Mouse (Mus musculus) spleen, postnatal 10 days (tissue): ENCODE measurements around the gene Ptch1.
A peak's percentile ranks its signal among the peaks of the same experiment; 100 is the strongest.

Experiments
- DNase-seq, 2 experiments: peaks; one replicate each; pipeline ENCODE4 v3.0.0; 2021 to 2022; ENCODE audit warnings: low spot score in 2 of 2

Ptch1 gene

DNA sequence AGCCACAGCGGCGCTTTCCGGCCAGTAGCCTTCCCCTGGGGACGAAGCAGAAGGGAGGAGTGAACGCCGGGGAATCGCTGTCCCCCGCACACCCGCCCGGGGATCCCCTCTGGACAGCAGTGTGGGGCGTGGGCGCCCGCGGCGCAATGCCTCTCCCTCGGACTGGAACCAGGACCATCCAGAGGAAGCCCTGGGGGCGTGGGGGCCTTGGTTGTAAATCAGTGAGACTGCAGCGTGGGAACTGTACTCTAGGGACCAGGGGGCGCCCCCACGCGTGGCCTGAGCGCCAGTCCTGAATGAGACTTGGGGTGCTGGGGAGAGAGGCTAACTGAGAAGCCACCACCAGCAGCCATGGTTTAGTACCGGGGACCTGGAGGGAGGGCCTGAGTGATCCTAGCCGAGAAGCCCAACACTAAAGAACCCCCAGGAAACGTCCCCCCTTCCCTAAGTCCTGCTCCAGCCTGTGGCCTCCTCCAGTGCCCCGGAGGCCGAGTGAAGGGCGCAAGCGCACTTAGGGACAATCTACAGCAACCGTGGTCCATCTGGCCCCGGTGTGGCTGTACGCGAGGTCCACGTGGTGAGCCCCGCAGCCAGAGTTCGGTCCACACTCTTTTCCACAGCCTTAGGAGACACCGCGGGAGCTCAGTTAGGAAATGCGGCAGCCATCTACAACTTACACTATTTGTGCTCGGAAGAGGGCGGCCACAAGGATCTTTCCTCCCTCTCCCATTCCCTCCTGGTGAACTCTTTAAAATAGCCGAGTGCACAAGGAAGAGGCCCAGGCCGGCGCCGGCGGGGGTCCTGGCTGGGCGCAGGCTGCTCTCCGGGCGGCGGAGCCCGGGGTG is 9.4 kb downstream of the Ptch1 start:
- peak; percentile 62 to 64 for DNase-seq

DNA sequence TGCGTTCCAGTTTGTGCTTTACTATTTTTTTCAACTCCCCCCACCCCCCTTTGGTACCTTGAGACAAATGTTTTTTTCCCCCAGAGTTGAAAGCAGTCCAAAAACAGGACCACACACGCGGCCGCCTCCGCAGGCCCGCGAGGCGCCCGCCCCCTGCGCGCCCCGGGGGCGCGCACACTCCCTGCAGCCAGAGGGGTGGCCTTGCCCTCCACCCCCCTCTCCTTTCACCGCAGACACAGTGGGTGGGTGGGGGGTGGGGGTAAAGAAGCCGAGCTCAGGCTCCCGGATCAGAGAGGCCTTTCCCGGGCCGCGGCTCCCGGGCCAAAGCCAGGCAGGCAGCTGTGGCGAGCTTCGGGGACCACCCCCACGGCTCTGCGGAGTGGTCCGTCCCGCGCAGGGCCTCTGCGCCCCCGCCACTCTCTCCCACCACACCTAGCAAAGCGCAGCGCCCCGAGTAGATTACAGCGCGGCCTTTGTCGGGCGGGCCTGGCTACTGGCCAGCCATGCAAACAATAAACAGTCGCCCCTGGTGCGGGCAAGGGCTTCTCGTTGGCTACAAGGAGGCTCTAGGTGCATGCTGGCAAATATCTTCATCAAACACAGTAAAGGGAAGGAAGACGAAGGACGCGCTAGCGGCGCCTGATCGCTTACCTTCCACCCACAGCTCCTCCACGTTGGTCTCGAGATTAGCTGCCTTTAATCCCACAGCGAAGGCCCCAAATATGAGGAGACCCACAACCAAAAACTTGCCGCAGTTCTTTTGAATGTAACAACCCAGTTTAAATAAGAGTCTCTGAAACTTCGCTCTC is 10.2 kb downstream of the Ptch1 start:
- DNase-seq: peak; percentile 71 to 74

DNA sequence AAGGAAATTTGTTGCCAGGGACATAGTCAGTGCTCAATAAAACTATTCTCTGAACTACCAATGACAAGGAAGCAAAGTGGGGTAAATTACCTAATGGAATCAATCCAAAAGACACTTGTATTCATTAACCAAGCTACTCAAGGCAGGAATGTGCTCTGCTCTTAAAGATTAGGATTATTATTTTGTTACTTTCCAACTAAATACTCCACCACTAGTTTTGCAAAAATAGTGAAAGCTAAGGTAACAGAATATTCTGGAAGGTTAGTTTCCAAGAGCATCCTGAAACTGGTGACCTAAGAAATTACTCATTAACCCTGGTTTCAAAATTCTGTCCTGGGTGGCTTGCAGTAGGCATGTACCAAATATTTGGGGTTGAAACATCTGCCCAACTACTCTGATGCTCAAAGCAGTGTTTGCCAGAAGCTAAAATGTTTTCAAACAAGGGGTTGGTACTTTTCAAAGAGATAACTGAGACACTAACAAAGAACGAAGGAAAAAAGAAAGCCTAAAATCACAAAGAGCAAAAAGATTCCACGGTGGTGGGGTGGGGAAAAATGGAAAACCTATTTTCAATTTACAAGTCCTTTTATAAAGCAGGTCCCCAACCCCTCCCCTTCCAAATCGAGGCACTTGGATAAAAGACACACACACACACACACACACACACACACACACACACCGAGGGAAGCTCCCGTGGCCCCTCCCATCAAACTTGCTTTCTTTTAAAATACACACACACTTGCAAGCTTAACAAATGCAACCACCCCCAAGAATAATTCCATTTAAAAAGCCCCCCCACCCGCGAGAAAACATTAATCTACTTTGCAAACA is 11.0 kb downstream of the Ptch1 start:
- peak in 1 of 2 experiments; percentile 28 for DNase-seq

DNA sequence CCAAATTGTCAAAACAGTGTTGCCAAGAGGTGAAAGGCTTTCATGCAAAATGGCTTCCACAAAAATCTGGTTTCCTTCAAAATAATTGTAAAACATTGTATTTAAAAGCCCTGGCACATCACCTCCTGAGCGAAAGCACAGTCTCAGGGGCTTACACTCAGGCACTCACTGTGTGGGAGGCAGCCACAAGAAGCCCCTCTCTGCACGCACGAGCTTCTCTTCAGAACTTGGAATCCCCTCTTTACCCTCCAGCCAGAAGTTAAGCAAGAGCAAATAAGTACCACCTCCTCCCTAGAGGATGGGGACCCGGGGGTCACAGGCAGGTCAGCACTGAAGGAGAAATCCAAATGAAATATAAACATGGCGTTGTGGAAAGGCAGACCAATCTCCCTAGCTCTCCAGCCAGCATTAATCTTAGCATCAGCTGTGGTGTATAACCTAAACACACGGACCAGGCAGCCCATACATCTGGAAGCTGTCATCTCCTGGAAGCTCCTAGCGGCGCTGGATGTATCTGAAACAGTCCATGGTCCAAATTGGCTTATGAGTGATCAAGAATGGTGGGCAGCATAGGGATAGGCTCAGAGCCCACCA is 15.0 kb downstream of the Ptch1 start:
- no peak for DNase-seq

DNA sequence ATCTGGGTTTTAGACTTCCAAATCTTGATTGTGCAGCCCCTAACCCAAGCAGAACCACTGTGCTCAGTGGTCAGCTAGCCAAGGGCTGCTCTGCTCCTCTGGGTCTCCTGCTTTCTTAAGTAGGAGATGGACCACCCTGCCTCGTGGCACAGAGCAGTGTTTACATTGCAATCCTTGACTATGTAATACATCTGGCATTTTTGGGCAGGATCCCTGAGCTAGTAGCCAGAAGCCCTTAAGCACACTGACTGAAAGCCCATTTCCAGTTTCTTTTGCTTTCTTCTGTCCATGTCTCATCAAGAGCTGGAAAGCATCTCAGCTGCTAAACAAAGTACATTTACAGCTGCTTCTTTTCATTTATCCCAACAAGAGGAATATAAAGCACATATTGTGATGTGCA is 17.0 kb downstream of the Ptch1 start:
- no peak for DNase-seq

DNA sequence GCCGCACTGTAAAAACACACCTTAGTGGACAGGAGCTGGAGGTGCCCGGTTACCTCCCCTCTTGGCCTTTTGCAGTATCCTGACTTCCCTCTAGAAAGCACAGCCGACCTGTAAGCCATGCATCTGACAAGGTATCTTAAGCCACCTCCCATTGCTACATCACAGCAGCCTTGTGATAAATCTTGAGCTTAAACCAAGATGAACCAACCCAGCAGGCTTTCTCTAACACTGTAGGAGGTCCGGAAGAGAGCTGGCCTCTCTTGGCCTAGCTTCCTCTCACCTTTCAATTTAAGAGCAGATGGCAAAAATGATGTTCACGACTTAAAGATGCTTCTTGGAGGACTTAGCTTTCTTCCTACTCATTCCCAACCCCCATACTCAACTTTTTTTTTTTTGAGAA is 17.5 kb downstream of the Ptch1 start:
- no peak for DNase-seq

DNA sequence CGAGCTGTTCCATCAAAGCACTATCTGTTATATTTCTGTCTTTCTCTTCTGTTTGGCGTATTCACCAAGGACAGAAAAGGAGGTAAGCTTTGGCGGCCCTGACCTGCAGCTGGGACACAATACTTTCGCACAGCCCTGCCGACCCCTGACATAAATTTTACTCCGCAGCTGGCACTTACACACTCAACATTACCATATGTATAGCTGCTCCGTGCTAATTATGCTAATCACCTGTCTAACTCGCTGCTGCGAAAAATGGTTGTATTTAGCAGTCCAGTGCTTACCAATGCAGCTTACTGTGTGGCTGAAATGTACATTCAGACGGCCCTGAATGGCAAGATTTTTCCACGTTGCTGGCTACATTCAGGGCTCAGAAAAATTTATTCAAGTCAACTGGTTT is 18.8 kb downstream of the Ptch1 start:
- DNase-seq: no peak

DNA sequence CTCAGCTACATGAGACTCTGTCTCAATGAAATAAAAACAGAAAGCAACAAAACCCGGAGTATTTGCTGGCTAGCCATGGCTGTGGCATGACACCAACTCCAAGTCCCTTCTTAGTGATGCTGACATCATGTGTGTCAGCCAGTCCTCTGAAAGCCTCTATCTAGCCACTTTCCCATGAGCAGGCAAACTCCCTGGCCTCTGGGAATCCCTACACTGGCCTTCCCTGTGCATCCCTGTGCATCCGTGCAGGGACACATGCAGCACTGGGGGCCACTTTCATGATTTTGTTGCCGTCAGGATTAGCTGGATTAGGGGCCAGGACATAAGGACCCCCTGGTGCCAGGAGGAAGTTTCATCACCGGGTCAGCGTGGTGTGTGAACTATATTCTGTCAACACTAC is 20.0 kb downstream of the Ptch1 start:
- no peak for DNase-seq

DNA sequence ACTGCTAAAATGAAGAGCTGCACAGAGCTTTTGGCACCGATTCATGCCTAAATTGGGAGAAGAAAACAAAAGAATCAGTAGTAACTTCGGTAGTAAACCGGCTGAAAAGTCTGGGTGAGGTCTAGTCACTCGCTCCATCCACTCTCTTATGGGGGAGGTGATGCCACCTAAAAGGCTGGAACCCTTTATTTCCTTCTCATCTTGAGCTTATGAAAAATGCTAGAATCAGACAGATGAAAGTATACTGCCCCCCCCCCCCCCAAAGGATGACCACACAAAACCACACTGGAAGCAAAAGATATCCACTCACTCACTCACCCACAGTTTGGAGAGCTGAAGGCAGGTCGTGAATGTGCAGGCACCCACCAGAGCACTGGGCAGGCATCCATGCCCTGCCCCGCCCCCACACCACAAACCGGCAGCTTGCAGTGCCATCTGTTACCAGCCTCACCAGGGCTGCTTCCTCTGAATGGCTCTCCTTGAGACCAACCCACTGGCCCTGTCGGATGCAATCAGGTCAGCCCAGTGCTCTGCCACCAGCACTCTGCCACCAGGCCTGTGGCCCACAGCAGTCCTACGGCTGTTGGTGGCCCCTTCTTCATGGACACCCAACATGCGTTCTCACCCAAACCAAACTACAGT is 21.0 kb downstream of the Ptch1 start:
- DNase-seq: peak in 1 of 2 experiments; percentile 66

DNA sequence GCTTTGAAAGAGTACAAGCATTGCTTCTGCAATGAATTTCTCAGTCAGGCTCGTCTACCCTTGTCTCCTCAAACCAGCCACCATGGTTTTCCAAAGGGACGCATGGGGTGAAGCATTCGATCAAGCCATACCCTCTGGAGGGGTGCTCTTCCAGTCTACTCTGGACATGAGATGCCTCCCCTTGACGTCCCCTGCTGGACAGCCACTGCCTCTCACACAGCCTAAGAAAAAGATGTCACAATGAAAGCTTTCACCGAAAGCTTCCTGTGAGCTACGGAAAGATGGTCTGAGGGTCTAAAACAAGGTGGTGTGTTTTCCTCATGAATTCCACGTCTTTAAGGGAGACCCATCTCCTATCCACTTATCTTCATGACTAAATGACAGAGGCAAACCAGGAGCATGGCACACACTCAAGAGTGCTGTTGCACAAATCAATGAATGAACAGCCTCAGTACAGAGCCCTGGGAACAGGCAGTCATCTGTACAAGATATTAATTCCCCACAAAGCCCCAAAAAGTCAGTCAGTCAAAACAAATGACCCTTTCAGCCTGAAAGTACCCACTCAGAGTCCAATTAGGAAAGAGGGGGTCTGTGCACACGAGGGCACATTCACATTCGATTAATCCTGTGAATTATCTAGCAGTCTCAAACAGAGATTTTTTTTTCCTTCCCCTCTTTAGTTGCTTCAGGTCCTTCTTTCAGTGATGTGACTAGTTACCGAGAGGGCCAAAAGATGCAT is 21.7 kb downstream of the Ptch1 start:
- DNase-seq: no peak

DNA sequence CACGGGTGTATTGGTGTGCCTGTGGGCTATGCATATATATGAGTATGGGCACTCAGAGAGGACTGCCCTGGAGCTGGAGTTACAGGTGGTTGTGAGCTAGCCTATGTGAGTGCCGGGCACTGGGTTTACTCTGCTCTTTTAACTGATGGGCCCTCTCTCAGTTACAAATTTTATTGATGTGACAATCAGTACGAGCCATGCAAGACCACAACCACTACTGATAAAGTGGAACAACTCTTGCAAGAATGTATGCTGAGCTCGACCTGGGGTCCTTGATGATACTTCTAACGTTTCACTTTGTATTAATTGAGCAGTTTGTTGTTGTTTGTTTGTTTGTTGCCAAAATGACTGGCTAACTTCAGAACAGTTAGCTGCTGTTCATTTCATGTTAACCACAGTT is 23.0 kb downstream of the Ptch1 start:
- no peak for DNase-seq

DNA sequence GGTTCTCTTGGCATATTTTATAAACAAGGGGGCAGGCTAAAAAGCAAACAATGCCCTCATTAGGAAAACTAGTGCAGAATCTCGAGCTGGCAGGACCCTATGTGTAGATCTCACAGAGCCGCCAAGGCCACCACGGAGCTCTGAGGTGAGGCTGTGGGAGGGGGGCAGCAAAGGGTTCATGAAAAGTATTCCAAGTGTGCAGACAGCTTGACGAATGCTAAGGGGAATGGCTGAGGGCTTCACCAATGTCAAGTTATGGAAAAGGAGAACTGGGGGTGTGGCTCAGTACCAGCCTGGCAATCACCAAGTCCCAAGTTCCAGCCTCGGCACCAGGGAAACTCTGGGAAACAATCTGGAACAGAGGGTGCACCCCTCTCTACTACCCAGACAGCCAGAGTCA is 24.2 kb downstream of the Ptch1 start:
- no peak for DNase-seq

DNA sequence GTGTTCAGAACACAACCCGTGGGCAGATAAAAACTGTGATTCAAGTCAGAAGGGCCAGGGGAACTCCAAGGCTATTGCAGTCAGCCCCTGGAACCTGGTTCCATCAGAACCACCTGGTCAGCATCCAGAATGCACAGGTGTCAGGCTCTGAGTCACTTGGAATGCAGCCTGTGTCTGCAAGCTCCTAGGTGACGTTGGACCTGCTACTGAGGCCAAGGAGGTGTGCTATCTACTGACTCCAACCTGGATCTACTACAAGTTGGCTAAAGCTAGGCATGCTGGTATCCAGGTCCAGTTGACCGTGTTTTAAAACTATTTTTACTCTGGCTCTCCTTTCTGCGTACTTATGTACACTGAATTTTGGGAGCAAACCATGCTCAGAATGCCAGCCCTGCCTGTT is 24.8 kb downstream of the Ptch1 start:
- no peak for DNase-seq

DNA sequence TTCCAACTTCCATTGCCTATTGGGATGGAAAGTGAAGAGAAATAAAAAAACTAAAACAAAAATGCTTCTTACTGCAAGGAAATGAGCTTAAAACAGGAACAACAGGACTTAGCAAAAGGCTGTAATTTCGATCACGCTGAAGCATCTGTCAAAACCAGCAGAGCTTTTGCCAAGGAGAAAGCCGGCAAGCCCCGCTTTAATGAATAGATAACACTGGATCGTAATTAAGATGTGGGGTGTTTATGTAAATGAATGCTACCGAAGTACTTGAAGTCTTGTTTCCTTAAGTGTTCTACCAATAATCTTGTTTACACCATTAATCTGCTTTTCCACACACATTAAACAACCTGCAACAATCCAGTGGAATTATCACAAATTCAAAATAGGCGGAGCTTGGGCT is 28.1 kb downstream of the Ptch1 start:
- DNase-seq: no peak

DNA sequence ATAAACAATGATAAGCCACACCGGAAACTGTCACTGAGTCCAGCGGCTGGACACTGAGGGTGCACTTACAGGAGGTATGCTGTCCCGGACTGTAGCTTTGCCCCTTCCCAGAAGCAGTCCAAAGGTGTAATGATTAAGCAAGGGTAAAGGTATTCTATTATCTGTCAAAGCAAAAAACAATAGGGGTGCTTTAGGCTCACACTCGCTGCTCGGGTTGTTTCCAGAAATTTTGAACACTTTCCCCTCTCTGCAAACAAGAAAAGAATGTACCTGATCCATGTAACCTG is 28.5 kb downstream of the Ptch1 start:
- no peak for DNase-seq

DNA sequence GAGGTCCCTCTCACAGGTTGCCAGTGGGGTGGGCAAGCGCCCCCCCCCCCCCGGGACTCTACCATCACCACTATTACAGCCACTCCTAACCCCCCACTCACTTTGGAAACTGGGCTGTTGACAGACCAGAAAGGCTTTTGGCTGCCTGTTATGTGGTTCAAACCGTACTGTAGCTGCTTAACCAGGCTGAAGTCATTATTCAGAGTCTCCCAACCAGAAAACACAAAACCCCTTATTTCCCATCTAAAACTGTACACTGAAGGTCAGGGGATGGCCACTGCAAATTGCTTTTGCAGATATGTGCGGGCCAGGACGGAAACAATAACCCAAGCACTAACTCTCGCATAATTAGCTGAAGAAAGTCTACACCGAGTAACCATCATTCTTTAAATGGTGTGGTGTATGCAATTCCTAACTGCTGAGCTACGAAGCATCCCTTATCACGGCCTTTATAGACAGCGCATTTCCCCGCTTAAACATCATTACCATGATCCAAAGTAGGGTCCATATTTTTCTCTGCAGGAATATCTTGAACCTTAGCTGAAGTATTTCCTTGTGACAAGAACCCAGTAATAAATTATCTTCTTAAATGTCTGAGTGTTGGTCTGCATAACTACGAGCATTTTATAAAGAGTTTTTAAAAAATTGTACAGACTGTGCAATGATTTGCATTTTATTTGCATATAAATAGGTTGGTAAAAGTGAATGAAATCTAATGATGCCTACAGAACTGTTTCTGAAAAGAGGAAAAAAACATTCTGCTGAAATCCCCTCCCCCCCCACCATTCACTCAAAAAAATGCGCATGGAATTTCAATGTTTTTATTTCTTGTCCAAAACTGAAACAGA is 29.1 kb downstream of the Ptch1 start:
- DNase-seq: no peak

DNA sequence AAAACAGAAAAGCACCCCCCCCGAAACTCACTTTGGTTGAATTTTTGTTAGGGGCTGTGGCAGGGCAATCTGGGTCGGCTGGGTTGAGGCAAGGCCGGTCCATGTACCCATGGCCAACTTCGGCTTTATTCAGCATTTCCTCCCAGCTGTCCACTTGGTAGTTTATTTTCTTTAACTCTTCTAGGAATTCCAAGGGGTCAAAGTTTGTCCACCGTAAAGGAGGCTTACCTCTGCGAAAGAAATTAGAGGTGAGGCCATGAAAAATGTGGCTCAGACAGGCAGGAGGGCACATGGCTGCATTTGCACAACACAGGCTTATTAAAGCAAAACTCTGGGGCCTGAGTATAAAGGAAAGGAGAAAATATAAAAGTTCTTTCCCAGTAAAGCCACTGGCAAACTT is 29.9 kb downstream of the Ptch1 start:
- no peak for DNase-seq

DNA sequence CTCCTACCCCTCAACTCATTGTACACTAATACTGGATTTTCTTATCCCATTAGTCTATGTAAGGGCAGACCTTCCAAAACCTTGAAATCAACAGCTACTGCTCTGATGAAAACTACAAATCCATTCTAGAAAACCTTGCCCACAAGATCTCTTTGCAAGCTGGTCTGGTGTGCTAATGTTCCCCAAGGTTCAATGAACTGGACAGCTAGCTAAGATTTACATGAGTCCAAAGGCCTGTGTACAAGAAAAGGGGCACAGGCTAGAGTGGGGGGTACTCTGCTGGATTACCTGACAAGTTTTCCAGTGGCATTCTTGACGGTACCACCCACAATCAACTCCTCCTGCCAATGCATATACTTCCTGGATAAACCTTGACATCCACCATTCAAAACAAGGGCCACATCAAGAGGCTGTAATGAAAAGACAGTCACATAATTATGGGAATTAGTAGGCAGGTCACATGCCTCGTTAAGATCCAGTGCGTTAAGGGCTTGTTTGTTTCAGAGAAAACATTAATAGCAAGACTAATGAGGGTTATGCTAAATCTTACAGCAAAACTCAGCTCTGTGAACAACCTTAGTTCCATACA is 30.5 kb downstream of the Ptch1 start:
- DNase-seq: no peak

DNA sequence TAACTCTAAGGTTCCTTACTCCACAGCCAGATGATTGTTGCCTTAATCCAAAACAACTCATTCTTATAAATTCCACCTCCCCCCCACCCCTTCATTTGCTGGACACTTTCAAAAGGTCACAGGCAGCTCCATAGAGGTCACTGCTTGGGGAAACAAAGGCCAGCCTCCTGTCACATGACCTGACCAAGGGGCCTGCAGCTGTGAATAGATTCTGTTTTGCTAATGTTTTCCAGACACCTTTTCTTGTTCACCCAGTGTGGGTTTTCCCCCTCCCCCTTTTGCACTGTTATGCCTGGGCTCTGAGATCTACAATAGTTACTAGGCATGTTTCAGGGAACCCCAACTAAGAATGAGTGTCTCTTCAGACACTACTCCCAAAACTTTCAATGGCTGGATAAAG is 31.9 kb downstream of the Ptch1 start:
- no peak for DNase-seq

DNA sequence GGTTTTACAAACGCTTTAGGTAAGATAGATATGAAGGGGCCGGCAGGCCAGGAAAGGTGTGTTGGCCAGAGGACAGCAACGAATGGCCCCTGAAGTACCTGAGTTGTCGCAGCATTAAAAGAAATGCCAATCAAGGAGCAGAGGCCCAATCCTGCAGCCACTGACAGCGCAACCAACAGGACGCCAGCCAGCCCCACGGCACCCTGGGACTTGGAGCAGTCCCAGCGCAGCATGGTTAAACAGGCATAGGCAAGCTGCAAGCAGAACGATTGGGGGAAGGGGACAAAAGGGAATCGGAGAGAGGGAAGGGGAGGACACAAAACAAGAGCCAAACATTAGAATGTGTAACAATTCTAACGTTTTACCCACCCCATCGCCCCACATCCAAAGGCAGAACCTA is 32.8 kb downstream of the Ptch1 start:
- DNase-seq: no peak
